Mouse (Mus musculus): Measurements from ENCODE around the gene Sec63.
A peak's percentile ranks its signal among the peaks of the same experiment; 100 is the strongest.

Gene Sec63

GRCm38 (mm10) chr10:42830007-42830406 lies 68.7 kb downstream of the Sec63 start:
- no peak for DNase-seq (ENCODE audit: extremely low read depth, low read depth)

GRCm38 (mm10) chr10:42830409-42830808 lies 69.1 kb downstream of the Sec63 start:
- no peak for DNase-seq (ENCODE audit: extremely low read depth, low read depth)

GRCm38 (mm10) chr10:42832677-42833076 lies 71.4 kb downstream of the Sec63 start:
- DNase-seq (ENCODE audit: extremely low read depth, low read depth), result no peak

DNA sequence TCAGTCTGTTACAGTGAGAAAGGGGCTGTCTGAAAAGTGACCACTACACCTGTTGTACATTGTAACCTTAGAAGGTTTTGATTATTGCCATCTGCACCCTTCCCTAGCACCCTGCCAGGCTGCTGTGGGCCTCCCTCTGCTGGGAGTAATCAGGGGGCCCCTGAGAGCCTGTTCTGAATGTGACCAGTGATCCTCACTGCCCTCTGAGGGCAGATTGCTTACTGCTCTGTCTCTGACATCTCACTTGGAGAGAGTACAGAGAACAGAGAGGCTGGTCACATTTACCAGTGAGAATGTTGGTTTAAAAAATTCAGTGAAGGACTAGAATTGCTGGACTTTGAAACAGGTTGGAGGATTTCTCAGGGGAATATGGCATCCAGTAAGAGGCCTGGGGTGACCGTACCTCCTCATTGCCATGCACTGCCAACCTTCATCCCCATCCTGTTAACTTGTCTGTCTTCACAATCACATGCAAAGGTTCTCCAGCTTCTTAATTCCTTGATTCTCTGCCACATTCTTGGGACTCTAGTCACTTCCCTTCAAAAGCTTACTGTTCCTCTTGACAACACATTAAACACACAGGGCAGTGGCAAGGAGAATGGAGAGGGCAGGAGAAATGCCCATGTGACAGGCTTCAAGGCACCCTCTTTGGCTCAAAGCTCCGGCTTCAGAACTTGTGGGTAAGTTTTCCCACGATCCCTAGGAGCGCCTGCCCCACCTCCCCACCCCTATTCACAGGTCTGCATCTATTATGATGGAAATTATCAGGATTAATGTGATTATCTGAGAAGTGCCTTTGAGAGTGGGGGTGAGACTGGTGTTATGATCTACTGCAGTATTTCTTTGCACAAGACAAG lies 72.8 kb downstream of the Sec63 start:
- DNase-seq (ENCODE audit: extremely low read depth, low read depth), result no peak

DNA sequence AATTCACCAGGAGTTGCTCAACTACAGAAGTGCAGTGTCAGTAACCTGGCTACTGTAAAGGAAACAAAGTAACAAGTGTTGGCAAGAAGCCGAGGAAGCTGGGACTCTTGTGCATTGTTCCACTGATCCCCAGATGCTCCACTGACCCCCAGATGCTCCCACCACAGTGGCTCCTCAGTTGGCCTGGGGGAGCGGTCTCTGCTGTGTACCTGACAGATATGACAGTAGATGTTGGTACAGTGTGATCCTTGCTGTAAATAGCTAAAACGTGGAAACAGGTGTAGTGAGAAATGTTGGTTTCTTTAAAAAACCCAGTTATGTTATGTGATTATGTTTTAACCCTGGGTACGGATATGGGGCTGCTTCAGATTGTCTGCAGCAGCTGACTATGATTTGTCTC lies 76.8 kb downstream of the Sec63 start:
- DNase-seq (ENCODE audit: extremely low read depth, low read depth), result no peak

- no peak for DNase-seq (ENCODE audit: extremely low read depth, low read depth)
Observed at GRCm38 (mm10) chr10:42838736-42839135, 77.4 kb downstream of the Sec63 start.

DNA sequence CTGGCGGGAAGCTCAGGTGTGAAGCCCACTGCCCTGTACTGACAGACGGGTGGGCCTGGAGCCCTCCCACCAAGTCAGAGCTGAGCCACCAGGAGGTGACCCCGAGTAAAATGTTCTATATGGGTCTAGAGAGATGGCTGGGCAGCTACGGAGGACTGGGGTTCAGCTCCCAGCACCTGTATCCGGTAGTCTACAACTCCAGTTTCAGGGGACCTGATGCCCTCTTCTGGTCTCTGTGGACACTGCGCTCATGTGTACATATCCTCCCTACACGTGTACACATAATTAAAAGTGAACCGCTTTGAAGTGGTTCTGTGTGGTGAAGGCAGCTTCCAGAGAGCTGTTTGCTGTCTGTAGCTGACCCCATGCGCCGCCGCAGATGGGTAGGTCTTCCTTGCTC lies 78.7 kb downstream of the Sec63 start:
- DNase-seq (ENCODE audit: extremely low read depth, low read depth), result no peak

DNA sequence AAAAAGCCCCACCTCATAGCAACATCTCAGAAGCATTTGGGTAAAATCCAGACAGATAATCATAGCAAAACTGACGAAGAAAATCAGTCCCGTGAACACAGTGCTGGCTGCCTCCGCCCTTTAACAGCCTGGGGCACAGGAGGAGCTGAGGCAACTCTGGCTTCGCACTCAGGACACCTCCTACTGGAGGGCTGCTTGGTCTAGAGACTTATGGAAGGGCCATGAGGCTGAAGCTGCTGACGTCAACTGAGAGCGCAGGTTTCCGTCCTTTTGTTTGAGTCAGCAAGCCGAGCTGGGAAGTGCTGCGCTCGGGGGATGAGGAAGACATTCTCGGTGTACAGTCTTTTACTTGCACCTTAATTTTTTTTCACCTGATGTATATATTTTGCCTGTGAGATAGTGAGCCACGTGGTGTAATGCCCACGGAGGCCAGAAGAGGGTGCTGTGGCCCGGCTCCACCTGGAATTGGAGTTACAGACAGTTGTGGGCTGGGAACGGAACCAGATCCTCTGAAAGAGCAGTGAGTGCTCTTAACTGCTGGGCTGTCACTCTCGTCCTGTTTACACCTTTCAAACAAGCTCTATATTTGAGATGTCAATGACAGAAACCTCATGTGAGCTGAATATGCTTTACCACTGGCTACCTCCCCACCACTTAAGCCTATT lies 80.4 kb downstream of the Sec63 start:
- no peak for DNase-seq (ENCODE audit: extremely low read depth, low read depth)

DNA sequence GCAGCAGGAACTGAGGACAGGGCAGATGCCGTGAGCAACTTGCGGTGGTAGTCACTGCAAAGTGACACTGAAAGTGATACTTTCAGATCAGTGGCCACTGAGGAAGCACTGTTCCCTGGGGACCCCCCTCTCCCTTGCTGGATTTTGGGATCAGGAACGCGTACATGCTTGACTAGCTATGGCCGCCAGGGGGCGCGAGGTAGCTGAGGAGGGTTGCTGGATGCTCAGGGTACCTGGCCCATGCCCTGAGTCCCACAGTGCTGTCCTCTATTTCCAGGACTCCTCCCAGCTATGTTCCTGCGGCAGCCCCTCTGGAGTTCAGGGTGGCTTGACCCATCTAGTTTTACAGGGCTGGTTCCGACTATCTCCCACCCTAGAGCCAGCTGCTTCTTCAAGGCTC lies 81.1 kb downstream of the Sec63 start:
- DNase-seq (ENCODE audit: extremely low read depth, low read depth), result no peak

GRCm38 (mm10) chr10:42843416-42843815 lies 82.1 kb downstream of the Sec63 start:
- no peak for DNase-seq (ENCODE audit: extremely low read depth, low read depth)

- no peak for DNase-seq (ENCODE audit: extremely low read depth, low read depth)
Observed at GRCm38 (mm10) chr10:42845480-42845879, 84.2 kb downstream of the Sec63 start.

DNA sequence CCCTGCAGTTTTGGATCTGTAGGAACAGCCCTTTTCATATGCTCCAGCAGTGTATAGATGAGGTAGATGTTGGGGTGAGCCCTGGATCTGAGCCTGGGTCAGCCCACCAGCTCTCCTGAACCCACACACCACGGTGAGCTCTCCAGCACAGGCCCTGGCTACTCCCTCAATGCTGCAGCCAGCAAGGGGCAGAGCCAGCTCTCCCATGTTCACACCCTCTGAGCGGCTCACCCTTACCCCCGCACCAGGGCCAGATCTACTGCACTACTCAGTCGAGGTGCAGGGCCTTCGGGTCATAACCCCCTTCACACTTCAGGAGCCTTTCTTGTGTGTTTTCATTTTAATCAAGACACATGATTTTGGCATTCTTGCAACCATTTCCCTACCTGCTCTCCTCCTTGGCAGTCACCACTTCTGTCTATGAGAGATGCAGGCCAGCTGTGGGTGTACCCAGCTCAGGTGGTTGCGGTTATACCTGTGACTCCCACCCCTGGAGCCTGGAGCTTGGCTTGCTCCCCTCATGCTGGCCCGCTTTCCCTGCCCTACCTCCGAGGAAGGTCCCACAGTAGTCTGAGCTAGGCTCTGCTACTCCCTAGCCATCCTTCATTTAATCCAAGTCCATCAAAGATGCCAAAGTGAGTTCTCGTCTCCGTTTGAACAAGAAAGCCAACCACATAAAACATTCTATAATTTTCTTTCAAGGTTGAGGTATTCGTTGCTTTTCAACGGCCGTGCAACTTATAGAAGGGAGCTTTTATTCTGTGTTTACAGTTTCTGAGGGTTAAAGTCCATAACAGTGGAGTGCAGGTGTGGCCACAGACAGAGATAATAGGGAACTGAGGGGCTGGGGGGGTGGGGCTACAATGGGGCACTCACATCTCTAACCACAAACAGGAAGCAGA lies 87.1 kb downstream of the Sec63 start:
- no peak for DNase-seq (ENCODE audit: extremely low read depth, low read depth)

GRCm38 (mm10) chr10:42849081-42849400 lies 87.7 kb downstream of the Sec63 start:
- peak; percentile 34 for DNase-seq (ENCODE audit: extremely low read depth, low read depth)

DNA sequence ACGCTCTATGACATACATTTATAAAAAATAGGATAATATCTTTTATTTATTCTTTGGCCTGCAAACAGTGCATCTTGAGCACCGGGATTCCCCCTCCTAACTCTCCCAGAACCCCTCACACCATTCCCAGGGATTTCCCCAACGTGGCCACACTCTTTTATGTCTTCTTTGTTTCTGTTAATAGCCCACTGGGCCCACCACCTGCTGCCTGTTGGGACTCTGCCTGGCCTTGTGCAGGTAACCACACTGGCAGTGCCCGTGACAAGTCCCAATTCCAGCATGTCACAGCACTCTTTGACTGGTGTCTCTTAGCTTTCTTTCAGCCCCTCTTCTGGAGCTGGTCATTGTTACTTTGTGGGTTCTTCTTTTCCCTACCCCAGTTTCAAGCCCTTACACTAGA lies 93.5 kb downstream of the Sec63 start:
- no peak for DNase-seq (ENCODE audit: extremely low read depth, low read depth)

GRCm38 (mm10) chr10:42855250-42855649 lies 94.0 kb downstream of the Sec63 start:
- DNase-seq (ENCODE audit: extremely low read depth, low read depth), result no peak

- DNase-seq (ENCODE audit: extremely low read depth, low read depth), result no peak
Observed at GRCm38 (mm10) chr10:42856574-42856973, 95.3 kb downstream of the Sec63 start.

- no peak for DNase-seq (ENCODE audit: extremely low read depth, low read depth)
Observed at GRCm38 (mm10) chr10:42857021-42857420, 95.7 kb downstream of the Sec63 start.

DNA sequence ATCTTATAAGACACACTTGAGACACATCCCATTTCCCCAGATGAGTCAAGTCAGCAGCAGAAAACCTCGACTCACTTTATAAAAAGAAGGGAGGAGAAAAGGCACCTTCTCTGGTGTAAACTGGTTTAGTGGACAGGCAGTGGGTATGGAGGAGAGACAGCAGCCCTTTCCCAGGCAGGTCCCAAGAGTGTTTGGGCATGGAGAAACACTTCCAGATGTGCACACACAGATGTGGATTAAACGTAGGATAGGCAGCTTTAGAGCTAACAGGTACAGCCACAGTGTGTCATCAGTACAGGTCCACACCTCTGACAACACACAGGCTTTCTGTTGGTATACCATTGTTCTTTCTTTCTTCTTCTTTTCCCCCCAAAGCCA lies 98.5 kb downstream of the Sec63 start:
- no peak for DNase-seq (ENCODE audit: extremely low read depth, low read depth)

DNA sequence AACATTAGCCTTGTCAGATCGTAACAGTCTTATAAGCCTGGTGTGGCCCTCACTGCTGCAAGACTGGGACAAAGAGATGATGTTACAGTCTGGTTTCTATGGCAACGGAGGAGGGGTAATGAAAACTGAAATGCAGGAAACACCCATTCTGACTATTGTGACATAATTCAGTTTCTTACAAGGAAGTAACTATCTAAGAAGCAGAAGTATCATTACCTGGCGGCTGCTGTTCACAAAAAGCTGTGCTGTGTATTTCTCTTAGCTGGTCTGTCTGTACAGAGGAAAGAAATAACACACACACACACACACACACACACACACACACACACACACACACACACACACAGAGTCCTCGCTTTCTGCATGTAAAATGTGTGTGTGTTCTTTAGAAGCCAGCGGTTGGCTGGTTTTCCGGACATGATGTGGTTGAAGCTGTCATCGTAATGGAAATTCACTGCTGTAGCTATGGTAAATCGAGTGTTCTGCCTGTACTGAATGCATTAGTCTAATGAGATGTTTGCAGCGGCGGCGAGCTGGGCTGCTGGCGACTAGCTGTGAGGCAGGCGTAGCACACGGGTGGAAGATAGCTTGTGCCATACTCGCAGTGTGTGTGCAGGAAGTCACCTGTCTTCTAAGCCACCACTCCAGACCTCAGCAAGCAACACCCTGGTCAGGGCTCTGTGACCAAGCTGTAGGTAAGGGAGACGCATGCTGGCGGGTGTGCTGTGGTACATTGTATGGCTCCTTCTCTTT lies 99.0 kb downstream of the Sec63 start, which contains the start of gene Scml4:
TSS of gene Scml4 (plus strand) at position 212 of the 753 bp plus-strand sequence.
- DNase-seq (ENCODE audit: extremely low read depth, low read depth), result no peak

- no peak for DNase-seq (ENCODE audit: extremely low read depth, low read depth)
Observed at GRCm38 (mm10) chr10:42861446-42861845, 100.2 kb downstream of the Sec63 start.

DNA sequence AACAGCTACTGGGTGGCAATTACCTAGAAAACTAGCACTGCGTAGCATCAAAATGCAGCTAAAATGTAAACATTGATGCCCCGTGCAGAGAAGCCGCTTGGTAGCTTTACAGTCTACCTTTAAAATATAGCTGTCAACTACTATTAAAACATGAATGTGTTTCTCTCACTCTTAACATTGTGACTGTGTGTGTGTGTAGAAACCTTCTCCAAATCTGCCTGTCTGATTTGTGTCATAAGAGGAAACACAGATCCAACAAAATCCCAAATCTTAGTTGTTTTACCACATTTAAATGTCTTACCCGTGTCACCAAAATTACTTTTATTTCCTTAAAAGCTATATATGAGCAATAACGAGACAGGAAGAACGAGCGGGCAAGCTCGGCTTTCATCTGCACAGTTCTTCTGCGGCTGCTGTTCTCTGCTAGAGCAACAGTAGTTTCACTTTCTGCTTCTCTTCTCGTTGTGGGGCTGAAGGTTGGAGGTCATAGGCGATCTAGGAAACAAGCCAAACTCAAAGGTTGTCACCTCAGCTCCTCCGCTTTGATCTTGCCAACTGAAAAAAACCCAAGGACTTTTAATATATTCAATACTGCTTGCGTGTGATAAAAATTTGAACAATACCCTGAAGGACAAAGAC lies 100.9 kb downstream of the Sec63 start:
- no peak for DNase-seq (ENCODE audit: extremely low read depth, low read depth)

All from MEL-GATA-1-ER (cell line).